Mouse (Mus musculus): Measurements from ENCODE around the gene Tfdp1. TPM values are rescaled to one million over a fixed set of nuclear protein-coding genes. Genes with fewer than 3 reads are reported as not detected.

The Tfdp1 gene
- polyA plus RNA-seq, 1 experiment from 2014 or later = 160 TPM

Other genes starting within 250 kb of the Tfdp1 start
- gene Pcid2, start 233.3 kb upstream of the Tfdp1 start, polyA plus RNA-seq (2015; fragmentation: Nextera tagmentation; extraction: Ambion mirVana) = 37.8 and 39.5 TPM in 2 replicates
- 105 and 112 TPM in 2 replicates for gene Cul4a, start 233.1 kb upstream of the Tfdp1 start, polyA plus RNA-seq (2015; fragmentation: Nextera tagmentation; extraction: Ambion mirVana)
- 313 and 324 TPM in 2 replicates for gene Lamp1, start 179.6 kb upstream of the Tfdp1 start, polyA plus RNA-seq (2015; fragmentation: Nextera tagmentation; extraction: Ambion mirVana)
- gene Grtp1, start 138.1 kb upstream of the Tfdp1 start, polyA plus RNA-seq (2015; fragmentation: Nextera tagmentation; extraction: Ambion mirVana) = 10.2 and 10.9 TPM in 2 replicates
- gene Adprhl1, start 84.6 kb upstream of the Tfdp1 start, polyA plus RNA-seq (2015; fragmentation: Nextera tagmentation; extraction: Ambion mirVana) = 5.0 and 17.3 TPM in 2 replicates
- gene Dcun1d2, start 50.6 kb upstream of the Tfdp1 start, polyA plus RNA-seq (2015; fragmentation: Nextera tagmentation; extraction: Ambion mirVana) = 29.7 and 32.0 TPM in 2 replicates
- 44.4 and 47.7 TPM in 2 replicates for gene Tmco3, start 50.6 kb upstream of the Tfdp1 start, polyA plus RNA-seq (2015; fragmentation: Nextera tagmentation; extraction: Ambion mirVana)
- not detected in 2 replicates for gene Atp4b, start 58.1 kb downstream of the Tfdp1 start, polyA plus RNA-seq (2015; fragmentation: Nextera tagmentation; extraction: Ambion mirVana)
- gene Grk1, start 66.3 kb downstream of the Tfdp1 start, polyA plus RNA-seq (2015; fragmentation: Nextera tagmentation; extraction: Ambion mirVana) = not detected in 2 replicates
- gene Tmem255b, start 96.4 kb downstream of the Tfdp1 start, polyA plus RNA-seq (2015; fragmentation: Nextera tagmentation; extraction: Ambion mirVana) = 0.77 and 1.3 TPM in 2 replicates
- 69.4 and 96.7 TPM in 2 replicates for gene Gas6, start 155.7 kb downstream of the Tfdp1 start, polyA plus RNA-seq (2015; fragmentation: Nextera tagmentation; extraction: Ambion mirVana)
- not detected in 2 replicates for gene 1700029H14Rik, start 223.7 kb downstream of the Tfdp1 start, polyA plus RNA-seq (2015; fragmentation: Nextera tagmentation; extraction: Ambion mirVana)

All from limb, embryonic 15.5 days (tissue).